Mouse (Mus musculus): ENCODE results near the gene Nrxn2.

DNA sequence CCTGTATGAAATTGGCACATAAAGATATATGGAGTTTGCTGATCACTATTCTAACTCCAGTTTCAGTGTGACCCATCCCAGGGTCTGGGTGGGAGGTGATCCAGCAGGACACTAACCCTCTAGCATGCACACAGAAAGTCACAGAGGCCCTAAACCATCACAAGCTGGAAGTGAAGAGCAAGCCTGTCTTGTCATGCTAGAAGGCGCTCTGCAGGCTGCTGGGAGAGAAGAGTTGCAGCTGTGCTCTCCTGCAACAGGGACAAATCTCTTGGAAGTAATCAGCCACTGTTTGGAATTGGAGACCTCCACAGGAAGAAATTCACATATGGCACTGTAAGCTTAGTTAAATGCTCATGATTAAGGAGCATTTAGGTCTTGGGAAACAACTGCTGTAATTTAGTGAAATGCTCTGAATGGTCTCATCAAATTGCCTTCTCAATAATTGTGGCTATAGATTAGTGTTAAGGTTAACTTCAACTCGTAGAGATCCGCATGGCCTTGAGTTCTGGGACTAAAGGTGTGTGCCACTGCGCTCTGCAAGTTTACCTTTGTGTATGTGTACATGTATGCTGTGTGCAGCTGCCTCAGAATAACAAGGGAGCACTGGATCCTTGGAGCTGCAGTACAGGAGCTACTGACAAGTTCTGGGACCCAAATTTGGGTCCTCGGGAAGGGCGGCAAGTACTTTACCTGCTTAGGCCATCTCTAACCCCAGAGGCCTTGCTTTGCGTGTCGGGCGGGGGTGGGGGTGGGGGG is 37.9 kb upstream of the Nrxn2 start:
- TF ChIP-seq CTCF (conservative IDR thresholded peaks at IDR 0.05; ENCODE audit: low read length) (no peak), NANOG (IDR thresholded peaks at IDR 0.05; ENCODE audit: borderline replicate concordance, low read length) (no peak)

Data from E14TG2a.4 (cell line).